Mouse (Mus musculus): Measurements from ENCODE around the gene Zcchc9.

DNA sequence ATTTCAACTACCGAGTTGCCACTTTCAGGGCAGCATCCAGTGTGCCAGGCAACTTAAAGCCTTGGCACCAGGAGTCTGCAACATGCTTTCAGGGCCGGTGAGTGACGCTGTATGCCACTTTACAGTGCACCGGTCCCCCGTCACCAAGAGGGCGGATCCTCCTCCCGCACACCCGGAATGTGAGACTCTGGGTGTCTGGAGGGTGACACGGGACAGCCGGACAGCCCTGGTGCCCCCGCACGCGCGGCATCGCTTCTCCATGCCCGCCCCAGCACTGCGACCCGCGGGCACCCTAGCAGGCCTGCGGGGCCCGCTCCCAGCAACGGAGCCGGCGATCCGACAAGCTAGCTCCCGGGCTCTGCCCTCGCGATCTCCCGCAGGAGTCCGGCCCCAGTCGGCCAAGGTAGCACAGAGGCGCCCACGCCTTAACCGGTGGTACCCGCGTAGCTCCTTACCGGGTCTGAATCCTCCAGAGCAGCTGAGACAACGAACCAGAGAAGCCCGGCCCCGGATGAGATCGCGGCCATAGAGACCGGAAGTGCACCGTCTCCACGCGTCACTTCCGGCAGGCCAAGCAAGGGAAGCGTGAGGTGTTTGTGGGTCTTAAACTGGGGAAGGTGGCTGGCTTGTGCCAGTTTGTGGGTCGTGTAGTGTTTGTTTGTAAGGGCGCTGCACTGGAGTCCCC, at the start of gene Zcchc9:
- no peak for TF ChIP-seq CTCF (IDR thresholded peaks at IDR 0.05; ENCODE audit: low read depth, low read length)
- TF ChIP-seq POLR2A (IDR thresholded peaks at IDR 0.05; ENCODE audit: insufficient read depth, low read length): peak; percentile 64

Measured in ES-Bruce4 (cell line).